Mouse (Mus musculus) olfactory bulb, adult 2 months (tissue): ENCODE results near the gene Adgrl3.

Experiments used
- CTCF ChIP-seq: fragments of 200-500 bp; IDR thresholded peaks from 2 replicates; pipeline ENCODE4 v1.5.1; 2012; ENCODE audit warnings: low read depth, mild to moderate bottlenecking, low read length, moderate library complexity; ENCODE audit not compliant: insufficient read depth
- POLR2A ChIP-seq: fragments of 200-500 bp; IDR thresholded peaks from 2 replicates; pipeline ENCODE4 v1.6.1; 2012; ENCODE audit warnings: mild to moderate bottlenecking, low read depth, low read length, moderate library complexity; ENCODE audit not compliant: insufficient read depth

DNA sequence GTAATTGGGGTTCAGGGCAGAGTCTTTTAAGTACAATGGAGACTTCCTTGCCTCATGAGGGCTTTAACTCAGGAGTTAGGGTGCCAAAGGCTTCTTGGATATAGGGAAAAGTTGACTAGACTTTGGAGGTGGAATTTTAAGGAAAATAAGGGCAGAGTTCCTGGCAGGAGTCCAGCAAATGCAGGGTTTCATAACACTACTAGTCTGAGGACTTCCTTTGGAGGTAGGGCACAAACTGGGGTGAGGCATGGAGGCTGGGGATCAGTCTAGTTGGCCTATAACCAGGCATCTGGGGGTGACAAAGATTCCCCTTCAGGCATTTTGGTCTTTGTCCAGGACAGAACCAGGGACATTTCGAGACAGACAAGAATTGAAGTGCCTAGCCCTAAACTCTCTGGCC, 546.6 kb downstream of the Adgrl3 start:
- TF ChIP-seq CTCF (no peak), POLR2A (no peak)
